Mouse (Mus musculus) G1E (cell line): ENCODE data around the gene Rpl29.

Experiments
- CTCF ChIP-seq: IDR thresholded peaks from 2 replicates; pipeline ENCODE4 v1.5.1; 2012; ENCODE audit warnings: low read depth, low read length, inconsistent platforms, mixed read lengths
- GATA1 ChIP-seq: IDR thresholded peaks from 2 replicates; pipeline ENCODE4 v1.6.1; 2012; ENCODE audit warnings: borderline replicate concordance, low read length, inconsistent platforms, mixed read lengths
- POLR2AphosphoS5 ChIP-seq: IDR thresholded peaks from 2 replicates; pipeline ENCODE4 v1.6.1; 2012; ENCODE audit warnings: low read depth, low read length, inconsistent platforms; ENCODE audit not compliant: insufficient replicate concordance
- TAL1 ChIP-seq: conservative IDR thresholded peaks from 2 replicates; pipeline ENCODE4 v1.6.1; 2012; ENCODE audit warnings: low read depth, low read length, inconsistent platforms, mixed read lengths

DNA sequence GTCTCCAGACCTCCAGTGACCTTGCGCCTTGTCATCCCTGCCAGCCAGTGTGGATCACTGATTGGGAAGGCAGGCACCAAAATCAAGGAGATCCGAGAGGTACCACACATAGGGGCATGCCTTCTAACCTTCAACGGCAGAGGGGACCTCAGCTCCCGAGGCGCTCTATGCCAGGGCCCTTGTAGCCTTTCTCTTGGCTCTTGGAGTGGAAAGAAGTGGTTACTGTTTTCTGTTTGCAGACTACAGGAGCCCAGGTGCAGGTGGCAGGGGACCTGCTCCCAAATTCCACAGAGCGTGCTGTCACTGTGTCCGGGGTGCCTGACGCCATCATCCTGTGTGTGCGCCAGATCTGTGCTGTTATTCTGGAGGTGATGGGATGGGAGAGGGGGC lies 31.8 kb downstream of the Rpl29 start:
- TF ChIP-seq CTCF (no peak), POLR2AphosphoS5 (no peak), TAL1 (no peak), GATA1 (no peak)
